Mouse (Mus musculus) T-cell, adult 2 months (primary cell): ENCODE results near the gene Ubqln4.
"Not testable (repeated sequence)": the region's sequence is repeated elsewhere in the genome, so short reads cannot be mapped to it uniquely, and the experiment has no call there.

Experiments
- DNase-seq: peaks from one replicate; pipeline ENCODE4 v3.0.0; 2022; ENCODE audit warnings: low spot score

Ubqln4 gene

GRCm38 (mm10) chr3:88604863-88605262 lies 51.3 kb downstream of the Ubqln4 start:
- no peak for DNase-seq

- not testable (repeated sequence) for DNase-seq
Observed at GRCm38 (mm10) chr3:88605666-88606065, 52.1 kb downstream of the Ubqln4 start, which contains the start of gene Arhgef2. Gene Arhgef2 (plus strand): TSS chr3:88605966.

GRCm38 (mm10) chr3:88607065-88607757 lies 53.7 kb downstream of the Ubqln4 start:
- peak; percentile 85 for DNase-seq

GRCm38 (mm10) chr3:88607758-88608138 lies 54.2 kb downstream of the Ubqln4 start:
- no peak for DNase-seq

GRCm38 (mm10) chr3:88609066-88609465 lies 55.5 kb downstream of the Ubqln4 start:
- DNase-seq, result no peak

GRCm38 (mm10) chr3:88614418-88614817 lies 60.9 kb downstream of the Ubqln4 start:
- DNase-seq, result no peak

GRCm38 (mm10) chr3:88615117-88615516 lies 61.6 kb downstream of the Ubqln4 start:
- no peak for DNase-seq

- no peak for DNase-seq
Observed at GRCm38 (mm10) chr3:88615902-88616391, 62.4 kb downstream of the Ubqln4 start.

- DNase-seq, result no peak
Observed at GRCm38 (mm10) chr3:88616951-88617500, 63.5 kb downstream of the Ubqln4 start.

- DNase-seq, result no peak
Observed at GRCm38 (mm10) chr3:88618074-88618871, 64.7 kb downstream of the Ubqln4 start.
